Mouse (Mus musculus): ENCODE data around the gene Adcyap1r1.

DNA sequence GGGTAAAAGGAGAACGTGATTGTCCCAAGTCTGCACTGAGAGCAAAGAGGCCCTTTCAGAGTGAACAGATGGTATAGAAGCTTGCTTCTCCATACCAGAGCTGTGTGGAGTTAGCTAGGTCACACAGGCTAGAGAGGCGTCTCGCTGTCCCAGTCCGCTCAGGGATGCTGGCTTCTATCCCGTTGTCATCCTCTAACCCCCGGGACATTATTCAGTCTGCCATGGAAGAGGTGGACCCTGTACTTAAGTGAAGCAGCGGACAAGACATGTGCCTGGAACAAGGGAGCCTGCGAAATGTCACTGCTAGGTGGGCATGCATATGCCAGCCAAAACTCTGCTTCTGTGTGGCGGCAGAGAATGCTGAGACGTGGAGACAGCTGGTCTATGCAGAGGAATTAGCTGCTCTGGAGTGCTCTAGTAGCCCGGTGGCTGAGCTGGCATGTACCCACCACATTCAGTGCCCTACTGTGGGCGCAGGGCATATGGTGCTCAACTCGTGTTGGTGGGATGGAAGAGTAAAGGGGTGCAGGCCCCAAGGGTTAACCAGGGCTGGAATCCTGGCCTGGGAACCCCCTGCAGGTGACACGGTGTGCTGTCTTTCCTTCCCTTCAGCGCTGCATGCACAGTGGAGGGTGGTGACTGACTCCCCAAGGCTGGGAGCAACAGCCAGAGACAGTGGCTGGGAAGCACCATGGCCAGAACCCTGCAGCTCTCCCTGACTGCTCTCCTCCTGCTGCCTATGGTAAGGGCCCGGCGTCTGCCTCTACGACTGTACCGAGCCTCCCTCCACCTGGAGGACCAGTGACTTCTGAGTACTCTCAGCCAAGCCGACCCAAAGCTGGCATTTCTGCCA is 8.0 kb downstream of the Adcyap1r1 start:
- TF ChIP-seq CTCF (IDR thresholded peaks at IDR 0.05; ENCODE audit: low read depth) (no peak), EP300 (IDR thresholded peaks at IDR 0.05; ENCODE audit: low read depth) (no peak)

All from liver, postnatal 0 days (tissue).